Mouse (Mus musculus) MEL (cell line): ENCODE measurements around the gene Sec23b. TPM values are rescaled to one million over a fixed set of nuclear protein-coding genes. Genes with fewer than 3 reads are reported as not detected.

Source experiments
- DNase-seq: peaks from one replicate; pipeline ENCODE4 v3.0.0; 2011; ENCODE audit warnings: low read depth, low spot score
- H3K27ac ChIP-seq: 2 replicates; pipeline ENCODE4 v1.5.1; 2012; ENCODE audit warnings: low read depth, mild to moderate bottlenecking, control low read depth, low read length, moderate library complexity; ENCODE audit not compliant: control insufficient read depth
- H3K27me3 ChIP-seq, 2 experiments: fragments of 150-350 bp in 1 of 2; sonication (generic) in 1 of 2; 2 replicates each; pipeline ENCODE4 v1.6.1; 2012; ENCODE audit warnings: low read length in 2 of 2, mild to moderate bottlenecking in 2 of 2, improper control_type of control experiment in 1 of 2, moderate library complexity in 1 of 2; ENCODE audit not compliant: insufficient read depth in 2 of 2, control insufficient read depth in 1 of 2
- H3K36me3 ChIP-seq, 2 experiments: 2 replicates each; pipeline ENCODE4 v1.6.1; 2012 to 2014; ENCODE audit warnings: low read length in 2 of 2, improper control_type of control experiment in 1 of 2, inconsistent platforms in 1 of 2, mild to moderate bottlenecking in 1 of 2; ENCODE audit not compliant: insufficient read depth in 2 of 2, control insufficient read depth in 1 of 2
- H3K4me1 ChIP-seq, 2 experiments: fragments of 150-350 bp in 1 of 2; sonication (generic) in 1 of 2; 2 replicates each; pipeline ENCODE4 v1.6.1; 2012; ENCODE audit warnings: low read length in 2 of 2, improper control_type of control experiment in 1 of 2, mild to moderate bottlenecking in 1 of 2; ENCODE audit not compliant: insufficient read depth in 2 of 2, control insufficient read depth in 1 of 2
- H3K4me3 ChIP-seq, 2 experiments: fragments of 150-350 bp in 1 of 2; sonication (generic) in 1 of 2; 2 replicates each; pipeline ENCODE4 v1.5.1; 2012; ENCODE audit warnings: low read depth in 2 of 2, low read length in 2 of 2, mild to moderate bottlenecking in 2 of 2, moderate library complexity in 2 of 2, control low read depth in 1 of 2, improper control_type of control experiment in 1 of 2; ENCODE audit not compliant: control insufficient read depth in 1 of 2, insufficient read depth in 1 of 2
- H3K79me2 ChIP-seq: 2 replicates; pipeline ENCODE4 v1.6.1; 2012; ENCODE audit warnings: mild to moderate bottlenecking, low read length, moderate library complexity; ENCODE audit not compliant: control insufficient read depth, poor library complexity, insufficient read depth
- H3K9ac ChIP-seq: 2 replicates; pipeline ENCODE4 v1.6.1; 2012; ENCODE audit warnings: low read depth, mild to moderate bottlenecking, control low read depth, low read length, moderate library complexity; ENCODE audit not compliant: control insufficient read depth, poor library complexity, severe bottlenecking
- H3K9me3 ChIP-seq: fragments of 150-350 bp; sonication (generic); replicated peaks from 2 replicates; pipeline ENCODE4 v1.6.1; 2012; ENCODE audit warnings: mild to moderate bottlenecking, low read length, improper control_type of control experiment, moderate library complexity; ENCODE audit not compliant: insufficient read depth
- CHD1 ChIP-seq: IDR thresholded peaks from 2 replicates; pipeline ENCODE4 v1.6.1; 2012; ENCODE audit warnings: low read depth, mild to moderate bottlenecking, inconsistent platforms, low read length, improper control_type of control experiment
- CHD2 ChIP-seq: IDR thresholded peaks from 2 replicates; pipeline ENCODE4 v1.6.1; 2011; ENCODE audit warnings: low read length, improper control_type of control experiment
- E2F4 ChIP-seq: IDR thresholded peaks from 2 replicates; pipeline ENCODE4 v1.6.1; 2011; ENCODE audit warnings: low read depth, low read length, improper control_type of control experiment, borderline replicate concordance
- ELF1 ChIP-seq: IDR thresholded peaks from 2 replicates; pipeline ENCODE4 v1.6.1; 2014; ENCODE audit warnings: low read depth, mild to moderate bottlenecking, inconsistent platforms, low read length, improper control_type of control experiment, moderate library complexity
- EP300 ChIP-seq, 2 experiments: IDR thresholded peaks; 2 replicates each; pipeline ENCODE4 v1.6.1; 2011; ENCODE audit warnings: improper control_type of control experiment in 2 of 2, low read length in 2 of 2, low read depth in 1 of 2, mild to moderate bottlenecking in 1 of 2
- GATA1 ChIP-seq: IDR thresholded peaks from 2 replicates; pipeline ENCODE4 v1.6.1; 2011; ENCODE audit warnings: low read depth, low read length, improper control_type of control experiment
- HCFC1 ChIP-seq: IDR thresholded peaks from 2 replicates; pipeline ENCODE4 v1.6.1; 2012; ENCODE audit warnings: low read depth, mild to moderate bottlenecking, inconsistent platforms, low read length, improper control_type of control experiment, moderate library complexity
- KAT2A ChIP-seq: conservative IDR thresholded peaks from 2 replicates; pipeline ENCODE4 v1.6.1; 2012; ENCODE audit warnings: low read depth, low read length, improper control_type of control experiment, inconsistent platforms
- MAFK ChIP-seq: IDR thresholded peaks from 2 replicates; pipeline ENCODE4 v1.6.1; 2011; ENCODE audit warnings: low read depth, mild to moderate bottlenecking, low read length, improper control_type of control experiment, borderline replicate concordance
- MAX ChIP-seq: IDR thresholded peaks from 2 replicates; pipeline ENCODE4 v1.6.1; 2011; ENCODE audit warnings: low read length, improper control_type of control experiment
- MAZ ChIP-seq: IDR thresholded peaks from 2 replicates; pipeline ENCODE4 v1.6.1; 2012; ENCODE audit warnings: low read depth, mild to moderate bottlenecking, inconsistent platforms, low read length, improper control_type of control experiment
- MEF2A ChIP-seq: IDR thresholded peaks from 2 replicates; pipeline ENCODE4 v1.6.1; 2014; ENCODE audit warnings: low read depth, mild to moderate bottlenecking, inconsistent platforms, low read length, improper control_type of control experiment; ENCODE audit not compliant: poor library complexity, insufficient replicate concordance, severe bottlenecking; ENCODE audit errors: extremely low read depth
- MXI1 ChIP-seq: IDR thresholded peaks from 2 replicates; pipeline ENCODE4 v1.6.1; 2011; ENCODE audit warnings: mild to moderate bottlenecking, low read depth, low read length, improper control_type of control experiment
- MYB ChIP-seq: IDR thresholded peaks from 2 replicates; pipeline ENCODE4 v1.6.1; 2011; ENCODE audit warnings: mild to moderate bottlenecking, low read depth, low read length, improper control_type of control experiment
- NELFE ChIP-seq: IDR thresholded peaks from 2 replicates; pipeline ENCODE4 v1.6.1; 2011; ENCODE audit warnings: low read depth, low read length, improper control_type of control experiment
- POLR2AphosphoS5 ChIP-seq: IDR thresholded peaks from 2 replicates; pipeline ENCODE4 v1.6.1; 2012; ENCODE audit warnings: low read depth, borderline replicate concordance, mild to moderate bottlenecking, inconsistent platforms, low read length, moderate library complexity, mixed read lengths
- RCOR1 ChIP-seq: IDR thresholded peaks from 2 replicates; pipeline ENCODE4 v1.6.1; 2012; ENCODE audit warnings: low read depth, mild to moderate bottlenecking, inconsistent platforms, low read length, improper control_type of control experiment
- SIN3A ChIP-seq: IDR thresholded peaks from 2 replicates; pipeline ENCODE4 v1.6.1; 2012; ENCODE audit warnings: low read length, improper control_type of control experiment, inconsistent platforms
- SMC3 ChIP-seq: IDR thresholded peaks from 2 replicates; pipeline ENCODE4 v1.6.1; 2011; ENCODE audit warnings: low read depth, low read length, improper control_type of control experiment
- TAL1 ChIP-seq: IDR thresholded peaks from 2 replicates; pipeline ENCODE4 v1.6.1; 2012; ENCODE audit warnings: mild to moderate bottlenecking, inconsistent platforms, low read length, moderate library complexity, mixed read lengths
- TCF12 ChIP-seq: IDR thresholded peaks from 2 replicates; pipeline ENCODE4 v1.6.1; 2014; ENCODE audit warnings: low read depth, mild to moderate bottlenecking, inconsistent platforms, low read length, improper control_type of control experiment, moderate library complexity
- UBTF ChIP-seq: IDR thresholded peaks from 2 replicates; pipeline ENCODE4 v1.6.1; 2012; ENCODE audit warnings: low read depth, mild to moderate bottlenecking, inconsistent platforms, low read length, improper control_type of control experiment, moderate library complexity, borderline replicate concordance; ENCODE audit not compliant: insufficient read depth
- USF1 ChIP-seq: IDR thresholded peaks from 2 replicates; pipeline ENCODE4 v1.6.1; 2014; ENCODE audit warnings: low read depth, mild to moderate bottlenecking, inconsistent platforms, low read length, improper control_type of control experiment, moderate library complexity
- USF2 ChIP-seq, 2 experiments: IDR thresholded peaks; 2 replicates each; pipeline ENCODE4 v1.6.1; 2011 to 2012; ENCODE audit warnings: improper control_type of control experiment in 2 of 2, low read length in 2 of 2, borderline replicate concordance in 1 of 2, inconsistent platforms in 1 of 2, low read depth in 1 of 2, mild to moderate bottlenecking in 1 of 2; ENCODE audit not compliant: insufficient read depth in 1 of 2
- ZC3H11A ChIP-seq: IDR thresholded peaks from 2 replicates; pipeline ENCODE4 v1.6.1; 2012; ENCODE audit warnings: low read depth, mild to moderate bottlenecking, inconsistent platforms, low read length, improper control_type of control experiment
- ZKSCAN1 ChIP-seq: IDR thresholded peaks from 2 replicates; pipeline ENCODE4 v1.6.1; 2012; ENCODE audit warnings: low read depth, mild to moderate bottlenecking, inconsistent platforms, low read length, improper control_type of control experiment, moderate library complexity
- ZNF384 ChIP-seq: IDR thresholded peaks from 2 replicates; pipeline ENCODE4 v1.6.1; 2012; ENCODE audit warnings: low read depth, mild to moderate bottlenecking, inconsistent platforms, low read length, improper control_type of control experiment
- polyA plus RNA-seq, 2 experiments: library from polyadenylated mRNA; stranded (reverse) in 1 of 2; unstranded in 1 of 2; fragments of >175 nt in 1 of 2; fragments of >200 nt in 1 of 2; gene quantifications; 2 replicates each; pipeline versions ENCODE4 v1.2.1 to v1.2.4; 2012; ENCODE audit warnings: low replicate concordance in 2 of 2, low read depth in 1 of 2; ENCODE audit not compliant: insufficient read length in 2 of 2, insufficient read depth in 1 of 2, missing spikeins in 1 of 2
- total RNA-seq: library from RNA; depleted of rRNA; stranded (reverse); fragments of 300-350 nt; gene quantifications from 2 replicates; pipeline ENCODE4 v1.2.3, GENCODE M21; 2012

The Sec23b gene
- total and polyA plus RNA-seq, 3 experiments = 78.7 to 89.8 TPM; not detected in 1

GRCm38 (mm10) chr2:144599831-144600687, 44.0 kb downstream of the Sec23b start, which contains the start of gene Dtd1 (continued):
- TF ChIP-seq ZNF384 = no peak
- no peak for TF ChIP-seq GATA1
- TF ChIP-seq ZC3H11A = no peak
- TF ChIP-seq MYB = no peak
- TF ChIP-seq ELF1 = peak; percentile 75

GRCm38 (mm10) chr2:144601576-144601975, 45.5 kb downstream of the Sec23b start:
- TF ChIP-seq ZNF384 (no peak), HCFC1 (no peak), MYB (no peak), MEF2A (no peak), CHD2 (no peak), E2F4 (no peak), POLR2AphosphoS5 (no peak), USF2 (IDR thresholded peaks at IDR 0.05; ENCODE audit: borderline replicate concordance in 1 of 2, insufficient read depth in 1 of 2, low read depth in 1 of 2, low read length in 2 of 2) (no peak), MAZ (no peak)
- TF ChIP-seq, all 39 proteins: peak for 0
- Histone ChIP-seq H3K4me1 (peaks cover 0 to 3% of the 10 kb centered on the region in 2 experiments; a peak in 2 of 4 replicates), H3K79me2 (peaks cover 1% of the 10 kb centered on the region; the same call in 1 of the 2 replicates), H3K27me3 (no peaks in the 10 kb centered on the region), H3K36me3 (peaks cover 0 to 5% of the 10 kb centered on the region in 2 experiments; a peak in 2 of 4 replicates), H3K9ac (no peak overlapping the region), H3K27ac (no peak overlapping the region), H3K9me3 (no peaks in the 10 kb centered on the region), H3K4me3 (no peak overlapping the region)
- DNase-seq = no peak

GRCm38 (mm10) chr2:144613956-144614355, 57.9 kb downstream of the Sec23b start:
- Histone ChIP-seq H3K9ac (no peak overlapping the region), H3K27ac (no peak overlapping the region), H3K36me3 (no peaks in the 10 kb centered on the region; a peak in 1 of 4 replicates), H3K4me3 (no peak overlapping the region), H3K79me2 (no peaks in the 10 kb centered on the region), H3K27me3 (no peaks in the 10 kb centered on the region), H3K9me3 (no peaks in the 10 kb centered on the region), H3K4me1 (no peaks in the 10 kb centered on the region)
- no peak for DNase-seq
- no peak for TF ChIP-seq CHD1
- TF ChIP-seq TAL1 = no peak
- no peak for TF ChIP-seq NELFE
- no peak for TF ChIP-seq ZKSCAN1
- no peak for TF ChIP-seq ZC3H11A
- TF ChIP-seq ELF1 = no peak
- no peak for TF ChIP-seq TCF12
- no peak for TF ChIP-seq POLR2AphosphoS5
- no peak for TF ChIP-seq MAX
- TF ChIP-seq EP300 (IDR thresholded peaks at IDR 0.05; ENCODE audit: low read depth in 1 of 2, low read length in 2 of 2) = no peak
- no peak for TF ChIP-seq MXI1
- TF ChIP-seq SMC3 = no peak
- TF ChIP-seq MYB = no peak
- no peak for TF ChIP-seq SIN3A
- no peak for TF ChIP-seq E2F4
- no peak for TF ChIP-seq RCOR1
- no peak for TF ChIP-seq UBTF
- no peak for TF ChIP-seq USF1
- TF ChIP-seq KAT2A = no peak
- TF ChIP-seq MAFK = no peak
